Mouse (Mus musculus): ENCODE data around the gene Boll.

Boll gene

DNA sequence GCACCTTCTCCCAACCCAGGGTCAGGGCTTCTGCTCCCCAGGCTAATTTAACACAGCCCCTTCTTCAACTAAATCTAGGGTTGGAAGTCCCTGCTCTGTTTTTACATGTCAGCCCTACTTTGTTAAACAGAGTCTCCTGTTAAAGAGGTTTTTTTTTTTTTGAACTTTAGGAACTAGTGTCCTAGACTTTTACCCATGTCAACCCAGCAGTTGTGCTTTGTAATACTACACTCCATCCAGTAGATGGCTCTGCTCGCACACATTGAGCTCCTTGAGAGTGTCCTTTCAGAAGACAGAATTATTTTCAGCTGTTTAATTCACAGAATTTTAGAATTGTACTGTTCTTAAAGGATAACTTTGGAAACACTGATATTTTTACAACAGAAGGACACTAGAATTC is 124.0 kb downstream of the Boll start:
- intact Hi-C loops (cut with DNase I): loop anchor here (5.0 to 10.0 kb wide), 2 partner anchors 47 to 496 kb away; no protein-coding TSS in a partner anchor

DNA sequence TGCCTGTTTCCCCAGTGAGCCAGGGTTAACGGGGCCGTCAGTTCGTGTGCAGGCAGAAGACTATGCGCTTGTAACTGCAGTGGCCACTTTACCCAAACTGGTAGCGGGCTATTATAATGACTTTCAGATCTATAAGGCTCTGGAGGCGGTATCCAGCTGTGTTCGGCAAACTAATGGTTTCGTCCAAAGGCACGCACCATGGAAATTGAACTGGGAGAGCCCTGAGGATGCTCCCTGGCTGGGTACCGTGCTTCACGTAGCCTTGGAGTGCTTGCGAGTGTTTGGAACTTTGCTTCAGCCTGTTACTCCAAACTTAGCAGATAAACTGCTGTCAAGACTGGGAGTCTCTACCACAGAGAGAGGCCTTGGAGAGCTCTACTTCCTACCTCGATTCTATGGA is 124.8 kb downstream of the Boll start:
- intact Hi-C loops (cut with DNase I): loop anchor here (1.0 to 10.0 kb wide), 3 partner anchors 46 to 496 kb away; no protein-coding TSS in a partner anchor

DNA sequence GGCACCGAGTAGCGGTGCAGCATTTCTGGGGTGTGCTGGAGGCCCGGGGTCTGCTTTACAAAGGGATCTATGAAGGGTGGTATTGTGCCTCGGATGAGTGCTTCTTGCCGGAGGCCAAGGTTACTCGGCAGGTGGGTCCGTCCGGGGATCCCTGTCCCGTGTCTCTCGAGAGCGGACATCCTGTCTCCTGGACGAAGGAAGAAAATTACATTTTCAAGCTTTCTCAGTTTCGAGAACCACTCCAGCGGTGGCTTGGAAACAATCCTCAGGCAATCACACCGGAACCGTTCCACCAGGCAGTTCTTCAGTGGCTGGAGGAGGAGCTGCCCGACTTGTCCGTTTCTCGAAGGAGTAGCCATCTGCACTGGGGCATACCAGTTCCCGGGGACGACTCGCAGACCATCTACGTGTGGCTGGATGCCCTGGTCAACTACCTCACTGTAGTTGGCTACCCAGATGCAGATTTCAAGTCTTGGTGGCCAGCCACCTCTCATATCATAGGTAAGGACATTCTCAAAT is 125.6 kb downstream of the Boll start:
- intact Hi-C loops (cut with DNase I): loop anchor here (1.0 to 10.0 kb wide), 3 partner anchors 45 to 497 kb away; no protein-coding TSS in a partner anchor

DNA sequence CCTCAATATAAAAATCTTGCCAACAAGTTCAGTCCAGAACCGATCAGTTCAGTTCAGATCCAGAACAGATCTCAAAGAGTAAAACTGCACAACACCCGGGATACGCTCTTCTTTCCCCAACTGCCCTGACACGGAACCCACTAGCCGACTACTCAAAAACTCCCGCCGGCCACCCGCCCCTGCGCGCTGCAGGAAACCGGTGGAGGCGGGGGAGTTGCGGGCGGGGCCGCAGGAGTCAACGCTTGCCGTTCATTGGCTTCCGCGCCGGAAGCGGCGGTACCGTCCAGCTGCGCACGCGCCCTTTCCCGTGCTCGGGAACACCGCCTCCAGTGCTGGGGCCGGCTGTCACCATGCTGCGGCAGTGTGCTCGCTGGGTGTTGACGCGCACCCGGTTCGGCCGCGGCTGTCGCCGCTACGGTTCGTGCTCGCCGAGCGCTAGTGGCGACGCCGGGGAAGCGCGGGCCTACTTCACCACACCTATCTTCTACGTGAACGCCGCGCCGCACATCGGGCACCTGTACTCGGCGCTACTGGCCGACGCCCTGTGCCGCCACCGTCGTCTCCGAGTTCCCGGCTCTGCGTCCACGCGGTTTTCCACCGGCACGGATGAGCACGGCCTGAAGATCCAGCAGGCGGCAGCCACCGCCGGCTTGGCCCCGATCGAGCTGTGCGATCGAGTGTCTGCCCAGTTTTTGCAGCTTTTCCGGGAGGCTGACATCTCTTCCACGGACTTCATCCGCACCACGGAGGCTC is 126.2 kb downstream of the Boll start, which contains the start of gene Mars2:
Gene Mars2, plus strand, starts transcription at position 288 of the 753 bp plus-strand sequence.
- intact Hi-C loops (cut with DNase I): loop anchor here (5.0 to 10.0 kb wide), 2 partner anchors 45 to 498 kb away; no protein-coding TSS in a partner anchor

DNA sequence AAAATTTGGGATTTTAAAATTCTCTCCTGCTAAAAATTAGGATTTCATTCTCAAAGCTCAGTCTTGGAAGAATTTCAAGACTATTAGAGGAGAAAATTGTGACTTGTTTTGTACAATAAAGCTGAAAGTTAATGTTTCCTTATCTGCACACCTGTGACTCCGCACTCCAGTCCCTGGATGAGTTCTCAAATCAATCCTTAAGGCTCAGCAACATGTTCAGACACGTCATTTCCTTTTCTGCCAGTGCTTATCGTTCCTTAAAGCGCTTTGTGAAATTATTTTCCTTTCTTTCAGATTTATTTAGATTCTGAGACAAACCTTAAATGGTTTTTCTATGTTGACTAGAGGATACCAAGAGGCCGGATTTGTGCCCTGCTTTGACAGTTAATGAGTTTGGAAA is 126.8 kb downstream of the Boll start:
- intact Hi-C loops (cut with DNase I): loop anchor here (5.0 to 10.0 kb wide), 2 partner anchors 44 to 498 kb away; no protein-coding TSS in a partner anchor

DNA sequence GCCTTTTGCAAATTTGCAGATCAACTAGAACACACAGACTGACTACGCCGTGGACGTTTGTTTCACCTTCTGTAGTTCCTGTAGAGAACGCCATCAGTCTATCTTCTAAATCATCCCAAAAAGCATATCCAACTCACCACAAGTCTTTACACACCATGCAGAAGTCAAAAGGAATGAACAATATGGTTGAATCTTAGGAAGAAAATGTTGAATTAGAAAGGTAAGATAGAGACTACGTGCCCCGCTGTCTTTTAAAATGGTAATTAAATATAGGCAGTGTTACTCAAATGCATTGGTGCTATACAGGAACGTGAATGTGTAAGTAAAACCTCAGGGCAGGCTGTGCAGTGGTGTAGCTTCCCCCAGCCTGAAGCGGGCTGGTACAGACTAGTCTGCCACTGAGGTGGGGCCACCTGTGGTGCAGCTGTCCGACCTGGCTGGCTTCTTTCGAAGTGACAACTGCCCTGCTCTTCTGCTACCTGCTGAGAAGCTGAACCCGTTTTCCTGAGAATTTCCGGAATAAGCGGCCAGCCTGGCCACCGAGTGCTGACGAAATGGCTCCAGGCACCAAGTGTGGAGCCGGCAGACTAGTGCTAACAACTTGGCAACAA is 128.3 kb downstream of the Boll start:
- intact Hi-C loops (cut with DNase I): loop anchor here (5.0 to 10.0 kb wide), 2 partner anchors 43 to 500 kb away; no protein-coding TSS in a partner anchor

DNA sequence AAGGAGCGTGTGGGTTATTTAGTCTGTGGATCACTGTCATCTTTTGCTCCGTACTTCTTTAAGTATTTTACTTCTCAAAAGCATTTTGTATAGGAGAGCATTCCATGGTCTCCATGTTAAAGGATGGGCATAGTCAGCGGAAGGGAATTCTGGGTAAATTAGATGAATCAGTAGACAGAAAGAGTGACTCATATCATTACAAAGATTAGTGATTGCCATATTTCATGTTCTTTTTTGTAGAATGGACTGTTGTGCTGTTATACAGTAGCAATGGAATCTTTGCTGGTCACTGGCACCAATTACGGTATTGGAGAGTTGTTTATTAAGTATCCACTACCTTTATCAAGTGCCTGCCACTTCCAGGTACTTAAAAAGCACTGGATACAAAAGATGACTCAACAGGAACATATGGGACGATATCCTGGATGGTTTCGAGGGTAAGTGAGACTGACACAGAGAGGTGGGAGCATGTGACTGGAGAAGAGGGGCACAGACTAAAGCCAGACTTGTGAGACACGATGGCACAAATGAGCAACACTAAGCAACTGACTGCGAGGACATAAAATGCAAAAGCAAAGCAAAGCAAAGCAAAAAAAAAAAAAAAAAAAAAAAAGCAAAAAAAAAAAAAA is 134.9 kb downstream of the Boll start:
- intact Hi-C loops (cut with DNase I): no loop called here

DNA sequence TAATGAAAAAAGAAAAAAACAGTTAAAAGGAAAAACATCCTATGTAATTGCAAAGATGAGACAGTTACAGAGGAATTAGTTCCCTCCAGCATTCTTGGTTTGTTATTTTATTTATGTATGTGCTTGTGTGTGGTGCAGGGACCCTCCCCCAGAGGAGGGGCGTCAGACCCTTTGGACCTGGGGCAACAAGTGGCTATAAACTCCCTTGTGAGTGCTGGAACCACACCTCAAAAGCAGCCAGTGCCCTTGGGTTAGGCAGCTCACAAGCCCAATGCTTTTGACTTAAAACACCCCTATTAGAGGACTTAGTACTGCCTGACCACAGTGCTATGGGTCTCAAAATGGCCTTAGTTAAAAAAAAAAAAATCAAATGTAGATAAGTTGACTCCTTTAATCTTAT is 135.9 kb downstream of the Boll start:
- intact Hi-C loops (cut with DNase I): no loop called here

DNA sequence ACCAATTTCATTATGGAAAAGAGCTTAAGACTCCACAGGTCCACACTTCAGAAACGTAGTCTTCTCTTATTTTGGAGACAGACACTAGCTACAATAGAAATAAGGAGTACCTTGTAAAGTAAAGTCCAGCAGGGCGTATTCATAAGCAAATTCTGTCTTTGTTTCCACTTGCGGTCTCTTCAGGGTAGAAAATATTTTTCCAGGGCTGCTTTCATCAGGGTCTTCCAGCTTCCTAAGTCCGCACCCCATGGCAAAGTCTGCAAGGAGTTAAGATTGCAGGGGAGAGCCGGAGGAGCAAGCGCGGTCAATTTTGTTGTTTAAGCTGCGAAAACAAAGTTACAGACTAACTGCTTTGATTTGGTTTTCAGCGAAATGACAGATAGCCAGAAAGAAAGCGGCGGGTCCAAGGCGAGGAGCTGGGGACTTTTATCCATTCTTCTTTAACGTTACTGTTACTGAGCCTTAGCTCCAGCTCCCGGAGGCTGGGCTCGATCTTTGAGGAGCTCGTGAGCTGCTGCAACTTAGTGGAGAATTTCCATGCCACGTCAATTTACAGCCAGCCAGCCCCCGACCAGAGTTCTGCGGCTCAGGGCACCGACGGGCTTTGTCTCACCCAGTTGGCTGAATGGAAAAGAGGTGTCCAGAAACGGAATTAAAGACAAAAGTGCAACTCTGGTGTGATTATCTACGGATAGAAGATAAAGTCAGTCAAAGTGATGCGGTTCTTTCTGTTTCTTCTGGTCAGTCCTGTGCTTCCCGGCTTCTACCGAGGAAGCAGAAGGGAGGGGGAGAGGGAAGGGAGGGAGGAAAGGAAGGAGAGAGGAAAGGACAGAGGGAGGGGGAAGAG is 137.0 kb downstream of the Boll start, which contains the start of gene Rftn2:
Gene Rftn2, minus strand, starts transcription at position 772 of the 847 bp plus-strand sequence.
- intact Hi-C loops (cut with DNase I): no loop called here

DNA sequence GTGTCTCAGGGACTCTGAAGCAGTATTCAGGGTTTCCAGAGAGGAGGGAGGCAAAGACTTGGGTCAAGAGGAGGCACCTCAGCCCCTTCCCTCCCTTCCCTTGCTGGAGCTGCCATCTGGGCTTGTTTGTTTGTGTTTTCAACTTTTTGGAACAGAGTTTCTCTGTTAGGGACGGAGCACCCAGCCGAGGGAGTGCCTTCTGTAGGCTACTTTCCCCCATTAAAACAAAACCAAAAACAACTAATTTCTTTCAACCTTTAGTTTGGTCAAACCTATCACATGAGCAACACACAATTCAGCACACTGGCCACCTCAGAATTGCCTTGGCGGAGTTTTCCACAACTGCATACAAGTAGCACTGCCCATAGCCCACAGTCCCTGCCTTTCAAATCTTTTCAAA is 137.9 kb downstream of the Boll start:
- intact Hi-C loops (cut with DNase I): no loop called here

DNA sequence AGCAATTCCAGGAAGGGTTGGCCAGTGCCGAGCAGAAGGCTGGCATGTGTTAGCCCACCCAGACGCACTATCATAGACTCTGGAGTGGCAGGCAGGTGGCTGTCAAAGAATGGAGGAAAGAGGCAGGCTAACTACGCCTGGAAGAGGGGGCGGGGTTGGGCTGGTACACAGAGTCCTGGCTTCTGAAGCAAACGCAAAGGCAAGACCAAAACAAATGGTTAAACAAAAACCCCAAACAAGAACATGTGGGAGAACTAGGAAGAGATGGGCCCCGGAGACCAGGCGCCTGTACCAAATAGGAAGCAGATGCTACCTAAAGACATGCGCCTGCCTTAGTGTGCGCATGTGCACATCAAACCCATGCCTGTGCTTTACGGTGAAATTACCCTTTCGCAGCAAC is 139.2 kb downstream of the Boll start:
- intact Hi-C loops (cut with DNase I): no loop called here

DNA sequence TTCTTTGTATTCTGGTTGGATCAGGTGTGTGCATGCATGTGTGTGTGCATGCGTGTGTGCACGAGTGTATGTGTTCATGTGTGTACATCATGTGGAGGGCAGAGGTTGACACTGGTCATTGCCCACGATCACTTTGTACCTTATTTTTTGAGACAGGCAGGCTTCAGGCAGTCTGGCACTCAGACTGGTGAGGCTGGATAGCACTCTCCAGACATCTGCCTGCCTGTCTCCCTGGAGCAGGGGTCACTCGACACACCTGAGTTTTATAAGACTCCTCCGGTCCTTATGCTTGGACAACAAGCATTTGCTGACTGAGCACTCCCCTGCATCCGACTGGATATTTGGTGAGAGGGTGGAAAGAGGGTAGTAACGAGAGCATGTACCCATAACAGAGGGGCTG is 140.2 kb downstream of the Boll start:
- intact Hi-C loops (cut with DNase I): no loop called here

DNA sequence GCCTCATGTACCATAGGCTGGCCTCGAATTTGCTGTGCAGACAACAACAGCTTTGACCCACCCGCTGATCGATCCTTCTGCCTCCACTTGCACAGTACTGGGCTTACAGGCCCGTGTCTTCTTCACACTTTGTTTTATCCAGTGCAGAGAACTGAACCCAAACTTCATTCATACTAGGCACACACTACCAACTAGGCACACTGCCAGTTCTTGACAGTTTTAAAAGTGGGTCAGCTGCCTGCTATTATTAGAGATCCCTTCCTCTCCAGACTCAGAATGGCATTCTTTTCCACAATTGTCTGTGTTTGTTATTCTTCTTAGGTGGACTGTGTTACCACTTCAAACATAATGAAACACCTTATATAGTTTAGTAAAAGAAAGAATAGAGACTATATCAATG is 141.9 kb downstream of the Boll start:
- intact Hi-C loops (cut with DNase I): no loop called here

DNA sequence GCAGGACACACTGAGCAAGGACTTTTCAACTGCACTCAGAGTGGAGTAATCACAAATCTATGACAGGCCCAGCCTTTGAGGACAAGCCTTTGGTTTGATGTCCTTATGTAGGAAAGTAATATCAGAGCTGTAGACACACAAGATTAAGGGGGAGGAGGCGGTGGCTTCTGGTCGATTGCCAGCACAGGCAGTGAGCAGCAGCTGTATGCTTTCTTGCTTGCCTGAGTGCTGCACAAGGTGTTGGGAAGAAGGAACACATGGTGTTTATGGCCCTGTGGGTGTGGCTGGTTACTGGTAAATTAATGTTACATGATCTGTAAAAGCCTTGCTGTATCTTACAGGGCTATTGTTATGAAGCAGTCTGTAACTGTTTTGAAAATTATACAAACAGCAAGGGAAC is 146.1 kb downstream of the Boll start:
- intact Hi-C loops (cut with DNase I): no loop called here

DNA sequence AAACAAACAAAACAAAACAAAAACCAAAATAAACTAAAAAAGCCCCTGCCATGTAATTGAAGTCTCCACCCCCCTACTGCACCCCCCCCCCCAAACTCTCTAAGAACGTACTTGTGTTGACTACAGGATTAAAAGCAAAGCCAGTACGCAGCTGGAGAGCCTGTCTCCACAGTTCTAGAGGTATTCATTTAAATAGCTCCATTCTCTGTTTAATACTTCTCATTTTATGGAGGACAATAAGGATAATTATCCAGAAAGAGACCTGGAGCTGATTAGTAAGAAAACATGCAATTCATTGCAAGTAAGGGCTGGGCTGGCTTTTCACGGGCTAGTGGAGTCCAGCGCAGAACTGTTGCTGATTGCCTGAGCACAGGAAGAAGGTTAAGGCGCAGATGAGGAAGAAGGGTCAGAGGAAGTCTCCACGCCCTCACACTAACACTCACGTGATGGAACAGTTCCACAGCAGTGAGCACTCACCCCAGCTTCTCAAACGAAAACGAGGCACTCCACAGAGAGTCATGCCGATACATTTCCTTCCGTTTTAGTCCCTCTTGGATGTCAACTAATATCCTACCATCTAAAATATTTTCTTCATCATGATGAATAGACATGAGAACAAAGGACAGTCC is 148.0 kb downstream of the Boll start:
- intact Hi-C loops (cut with DNase I): no loop called here

DNA sequence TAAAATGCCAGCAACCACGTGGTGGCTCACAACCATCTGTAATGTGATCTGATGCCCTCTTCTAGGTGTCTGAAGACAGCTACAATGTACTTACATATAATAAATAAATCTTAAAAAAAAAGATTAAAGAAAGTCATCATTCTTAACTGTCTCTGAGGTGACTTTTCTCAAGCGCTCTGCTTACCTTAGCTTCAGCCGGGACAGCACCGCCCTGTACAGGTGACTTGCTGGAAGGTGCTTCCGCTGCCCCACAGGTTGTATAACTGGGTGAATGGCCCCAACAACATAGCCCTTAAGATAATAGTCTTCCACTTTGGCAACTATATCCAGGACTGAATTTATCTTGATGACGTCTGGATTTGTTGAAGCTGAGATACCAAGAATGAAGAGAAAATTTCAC is 149.3 kb downstream of the Boll start:
- intact Hi-C loops (cut with DNase I): no loop called here

DNA sequence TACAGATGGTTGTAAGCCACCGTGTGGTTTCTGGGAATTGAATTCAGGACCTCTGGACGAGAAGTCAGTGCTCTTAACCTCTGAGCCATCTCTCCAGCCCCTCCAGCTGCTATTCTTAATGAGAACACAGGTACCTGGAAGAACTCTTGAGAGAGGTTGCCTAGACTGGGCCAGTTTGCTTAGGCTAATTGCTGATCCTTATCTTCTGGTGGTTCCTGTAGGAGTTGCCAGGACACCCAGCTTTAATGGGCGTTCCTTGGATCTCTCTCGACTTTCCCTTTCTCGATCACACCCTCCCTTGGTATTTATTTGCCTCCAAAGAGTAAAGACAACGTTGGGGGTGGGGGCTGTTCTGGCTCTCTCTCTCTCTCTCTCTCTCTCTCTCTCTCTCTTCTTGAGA is 149.8 kb downstream of the Boll start:
- intact Hi-C loops (cut with DNase I): no loop called here

DNA sequence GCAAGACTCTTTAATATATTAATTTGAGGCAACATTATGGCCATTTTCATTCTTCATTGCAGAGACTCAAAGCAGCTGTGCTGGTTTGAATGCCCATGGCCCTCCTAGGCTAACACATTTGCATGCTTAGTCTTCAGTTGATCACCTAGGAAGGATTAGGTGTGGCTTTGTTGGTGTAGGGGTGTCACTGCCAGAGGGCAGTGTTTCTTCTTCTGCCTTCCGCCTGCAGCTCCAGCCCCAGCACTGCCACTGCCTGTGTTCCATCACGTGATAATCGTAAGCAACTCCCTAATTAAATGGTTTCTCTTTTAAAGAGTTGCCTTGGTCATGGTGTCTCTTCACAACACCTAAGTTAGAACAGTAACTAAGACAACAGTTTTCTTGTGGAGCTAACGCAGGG is 150.5 kb downstream of the Boll start:
- intact Hi-C loops (cut with DNase I): no loop called here

DNA sequence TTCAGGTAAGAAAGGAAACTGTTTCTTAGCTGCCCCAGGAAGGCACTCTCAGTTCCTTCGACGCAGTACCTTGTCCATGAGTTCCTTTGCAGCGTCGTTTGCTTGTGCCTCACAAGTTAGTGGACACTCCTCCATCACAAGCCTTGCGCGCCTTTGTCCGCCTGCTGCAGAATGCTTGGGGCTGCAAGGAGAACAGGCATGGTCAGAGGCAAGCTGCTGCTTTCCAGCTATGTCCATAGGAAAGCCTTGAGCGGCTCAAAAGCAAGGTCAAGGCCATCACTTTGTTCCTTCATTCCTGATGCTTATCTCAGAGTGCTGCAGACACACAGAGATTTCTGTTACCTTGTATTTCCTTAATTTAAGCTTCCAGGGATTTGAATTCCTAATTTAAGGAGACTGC is 152.2 kb downstream of the Boll start:
- intact Hi-C loops (cut with DNase I): no loop called here

DNA sequence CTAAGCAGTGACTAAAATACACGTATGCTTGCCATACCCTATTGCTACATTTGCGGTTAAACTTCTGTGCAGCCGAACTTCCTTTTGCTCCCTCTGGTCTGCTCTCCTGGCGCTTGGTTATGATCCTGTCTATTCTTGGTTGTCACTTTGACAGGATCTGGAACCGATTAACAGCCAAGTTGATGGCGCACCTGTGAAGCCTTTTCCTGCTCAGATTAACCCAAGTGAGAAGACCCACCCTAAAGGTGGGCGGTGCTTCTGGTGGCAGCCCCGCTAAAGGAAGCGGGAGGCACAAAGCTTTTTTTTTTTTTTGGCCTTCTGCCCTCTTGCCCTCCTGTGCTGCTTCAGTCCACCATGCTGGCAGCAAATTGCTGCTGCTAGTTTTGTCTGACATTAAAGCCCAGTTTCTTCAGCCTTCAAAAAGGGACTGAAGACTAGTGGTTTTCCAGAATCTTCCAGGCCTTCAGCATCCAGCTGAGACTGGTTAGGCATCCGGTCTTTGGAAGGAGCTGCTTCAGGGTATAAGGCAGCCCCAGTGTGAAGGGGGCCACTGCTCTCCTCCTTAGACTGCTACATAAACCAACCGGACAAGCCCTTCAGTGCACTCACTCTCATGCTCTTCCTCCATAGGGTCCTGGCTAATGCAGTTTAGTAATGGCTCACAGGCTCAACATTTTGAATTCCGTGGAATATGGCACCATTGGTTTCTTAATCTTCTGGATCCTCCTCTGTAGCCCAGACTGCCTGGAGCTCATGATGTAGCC is 152.9 kb downstream of the Boll start:
- intact Hi-C loops (cut with DNase I): no loop called here

Measured in adrenal gland (tissue).